Mouse (Mus musculus) myocyte (in vitro differentiated cells): ENCODE data around the gene Esr2. TPM values are rescaled to one million over a fixed set of nuclear protein-coding genes. Genes with fewer than 3 reads are reported as not detected.

ENCODE experiments used
- H3K27me3 ChIP-seq: one replicate; pipeline ENCODE4 v1.6.1; 2011; ENCODE audit not compliant: control insufficient read depth, insufficient read depth, insufficient read length
- H3K36me3 ChIP-seq: one replicate; pipeline ENCODE4 v1.6.1; 2011; ENCODE audit not compliant: control insufficient read depth, insufficient read depth
- H3K4me2 ChIP-seq: one replicate; pipeline ENCODE4 v1.6.1; 2011; ENCODE audit warnings: low read depth, control low read depth
- H3K4me3 ChIP-seq: one replicate; pipeline ENCODE4 v1.5.1; 2011; ENCODE audit warnings: mild to moderate bottlenecking, control low read depth, moderate library complexity
- H3K79me2 ChIP-seq: one replicate; pipeline ENCODE4 v1.6.1; 2011; ENCODE audit not compliant: control insufficient read depth, insufficient read depth
- H3ac ChIP-seq: one replicate; pipeline ENCODE4 v1.6.1; 2011; ENCODE audit not compliant: control insufficient read depth, insufficient read length
- CEBPB ChIP-seq: IDR thresholded peaks from 2 replicates; pipeline ENCODE4 v1.6.1; 2011; ENCODE audit warnings: mild to moderate bottlenecking, moderate library complexity; ENCODE audit not compliant: poor library complexity, insufficient read depth, severe bottlenecking
- E2F4 ChIP-seq: IDR thresholded peaks from one replicate; pipeline ENCODE4 v1.6.1; 2011; ENCODE audit warnings: mild to moderate bottlenecking, control low read depth, moderate library complexity; ENCODE audit not compliant: insufficient read depth
- MAX ChIP-seq: IDR thresholded peaks from one replicate; pipeline ENCODE4 v1.6.1; 2011; ENCODE audit warnings: low read depth, mild to moderate bottlenecking, control low read depth
- MYOD1 ChIP-seq, 3 experiments: IDR thresholded peaks; one replicate each; pipeline ENCODE4 v1.6.1; 2011; ENCODE audit warnings: control low read depth in 2 of 3, low read depth in 2 of 3, mild to moderate bottlenecking in 2 of 3, moderate library complexity in 1 of 3; ENCODE audit not compliant: insufficient read length in 2 of 3, control insufficient read depth in 1 of 3
- MYOG ChIP-seq, 3 experiments: IDR thresholded peaks; one replicate each; pipeline ENCODE4 v1.6.1; 2011; ENCODE audit warnings: control low read depth in 2 of 3, low read depth in 2 of 3, mild to moderate bottlenecking in 2 of 3; ENCODE audit not compliant: insufficient read length in 2 of 3, control insufficient read depth in 1 of 3, insufficient read depth in 1 of 3
- POLR2A ChIP-seq: IDR thresholded peaks from one replicate; pipeline ENCODE4 v1.6.1; 2011; ENCODE audit warnings: low read depth, mild to moderate bottlenecking, control low read depth, moderate library complexity; ENCODE audit not compliant: insufficient read length
- POLR2AphosphoS2 ChIP-seq: IDR thresholded peaks from one replicate; pipeline ENCODE4 v1.6.1; 2011; ENCODE audit warnings: low read depth, control low read depth; ENCODE audit not compliant: insufficient read length
- REST ChIP-seq: IDR thresholded peaks from one replicate; pipeline ENCODE4 v1.6.1; 2011; ENCODE audit warnings: mild to moderate bottlenecking, control low read depth, moderate library complexity; ENCODE audit not compliant: insufficient read depth, insufficient read length
- SRF ChIP-seq: IDR thresholded peaks from one replicate; pipeline ENCODE4 v1.6.1; 2011; ENCODE audit warnings: low read depth; ENCODE audit not compliant: control insufficient read depth, insufficient read length
- TCF12 ChIP-seq: IDR thresholded peaks from one replicate; pipeline ENCODE4 v1.6.1; 2011; ENCODE audit warnings: mild to moderate bottlenecking, control low read depth; ENCODE audit not compliant: poor library complexity, insufficient read depth, severe bottlenecking
- TCF3 ChIP-seq: IDR thresholded peaks from one replicate; pipeline ENCODE4 v1.6.1; 2011; ENCODE audit warnings: low read depth, control low read depth; ENCODE audit not compliant: insufficient read length
- USF1 ChIP-seq: IDR thresholded peaks from one replicate; pipeline ENCODE4 v1.6.1; 2011; ENCODE audit warnings: low read depth, mild to moderate bottlenecking, control low read depth, moderate library complexity
- polyA plus RNA-seq: library from polyadenylated mRNA; unstranded; fragments of >200 nt; fragmentation: generic; extraction: Trizol; gene quantifications from one replicate; pipeline ENCODE4 v1.2.1, GENCODE M21; 2012; ENCODE audit warnings: missing spikeins

Esr2 gene
- polyA plus RNA-seq, 1 experiment = 0.02 TPM

- H3K36me3 ChIP-seq = no peaks in the 10 kb centered on the region
- no peak overlapping the region for H3K4me3 ChIP-seq
- no peaks in the 10 kb centered on the region for H3K27me3 ChIP-seq
- no peak overlapping the region for H3K4me2 ChIP-seq
- H3ac ChIP-seq = no peak overlapping the region
- H3K79me2 ChIP-seq = no peaks in the 10 kb centered on the region
- TF ChIP-seq SRF (no peak), MAX (no peak), MYOD1 (IDR thresholded peaks at IDR 0.05; ENCODE audit: control insufficient read depth in 1 of 3, insufficient read length in 2 of 3, low read depth in 2 of 3) (no peak)
These were observed 7.2 kb upstream of the Esr2 start for GRCm38 (mm10) chr12:76184271-76184670.

DNA sequence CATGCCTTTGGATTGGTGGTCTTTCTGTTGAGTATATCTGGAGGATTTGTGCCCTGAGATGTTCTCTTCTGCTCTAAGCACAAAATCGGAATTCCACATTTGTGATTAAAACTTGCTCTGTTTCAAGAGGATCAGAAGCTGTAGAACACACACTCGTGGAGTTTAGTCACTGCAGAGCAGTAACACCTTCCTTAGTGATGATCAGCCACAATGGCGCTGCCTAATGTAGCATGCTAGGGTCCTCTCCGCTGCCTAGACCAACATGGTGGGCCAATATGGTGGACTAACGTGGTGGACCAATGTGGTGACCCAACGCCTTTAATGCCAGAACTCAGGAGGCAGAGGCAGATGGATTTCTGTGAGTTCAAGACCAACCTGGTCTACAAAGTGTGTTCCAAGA lies 5.8 kb upstream of the Esr2 start:
- Histone ChIP-seq H3K79me2 (no peaks in the 10 kb centered on the region), H3K4me2 (no peak overlapping the region), H3K27me3 (no peaks in the 10 kb centered on the region), H3K36me3 (no peaks in the 10 kb centered on the region), H3ac (no peak overlapping the region), H3K4me3 (no peak overlapping the region)
- TF ChIP-seq MYOD1 (IDR thresholded peaks at IDR 0.05; ENCODE audit: control insufficient read depth in 1 of 3, insufficient read length in 2 of 3, low read depth in 2 of 3) (no peak), CEBPB (no peak), MYOG (IDR thresholded peaks at IDR 0.05; ENCODE audit: control insufficient read depth in 1 of 3, insufficient read depth in 1 of 3, insufficient read length in 2 of 3, low read depth in 2 of 3) (no peak), MAX (no peak), E2F4 (no peak), TCF12 (no peak), TCF3 (no peak), REST (no peak), SRF (no peak), USF1 (no peak), POLR2A (no peak), POLR2AphosphoS2 (no peak)

GRCm38 (mm10) chr12:76181471-76181870 lies 4.4 kb upstream of the Esr2 start:
- Histone ChIP-seq H3ac (no peak overlapping the region), H3K79me2 (no peaks in the 10 kb centered on the region), H3K4me3 (no peak overlapping the region), H3K27me3 (no peaks in the 10 kb centered on the region), H3K4me2 (no peak overlapping the region), H3K36me3 (no peaks in the 10 kb centered on the region)
- no peak for TF ChIP-seq MAX

DNA sequence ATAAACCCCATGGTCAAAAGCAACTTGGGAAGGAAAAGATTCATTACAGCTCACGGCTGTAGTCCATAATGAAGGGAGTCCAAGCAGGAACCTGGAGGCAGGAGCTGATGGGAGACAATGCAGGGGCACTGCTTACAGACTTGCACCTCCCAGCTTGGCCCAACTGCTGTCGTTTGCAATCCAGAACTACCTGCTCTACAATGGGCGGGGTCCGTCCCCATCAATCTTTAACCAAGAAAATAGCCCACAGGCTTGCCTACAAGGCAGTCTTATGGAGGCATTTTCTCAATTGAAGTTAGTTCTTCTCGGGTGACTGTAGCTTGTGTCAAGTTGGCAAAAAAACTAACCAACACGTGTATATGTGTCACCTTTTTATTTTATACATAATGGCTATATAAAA lies 3.4 kb upstream of the Esr2 start:
- Histone ChIP-seq H3ac (no peak overlapping the region), H3K4me3 (no peak overlapping the region), H3K27me3 (no peaks in the 10 kb centered on the region), H3K79me2 (no peaks in the 10 kb centered on the region), H3K4me2 (no peak overlapping the region), H3K36me3 (no peaks in the 10 kb centered on the region)
- no peak for TF ChIP-seq POLR2A
- TF ChIP-seq MYOG (IDR thresholded peaks at IDR 0.05; ENCODE audit: control insufficient read depth in 1 of 3, insufficient read depth in 1 of 3, insufficient read length in 2 of 3, low read depth in 2 of 3) = no peak
- no peak for TF ChIP-seq MYOD1 (IDR thresholded peaks at IDR 0.05; ENCODE audit: control insufficient read depth in 1 of 3, insufficient read length in 2 of 3, low read depth in 2 of 3)
- no peak for TF ChIP-seq SRF
- no peak for TF ChIP-seq USF1
- TF ChIP-seq POLR2AphosphoS2 = no peak

DNA sequence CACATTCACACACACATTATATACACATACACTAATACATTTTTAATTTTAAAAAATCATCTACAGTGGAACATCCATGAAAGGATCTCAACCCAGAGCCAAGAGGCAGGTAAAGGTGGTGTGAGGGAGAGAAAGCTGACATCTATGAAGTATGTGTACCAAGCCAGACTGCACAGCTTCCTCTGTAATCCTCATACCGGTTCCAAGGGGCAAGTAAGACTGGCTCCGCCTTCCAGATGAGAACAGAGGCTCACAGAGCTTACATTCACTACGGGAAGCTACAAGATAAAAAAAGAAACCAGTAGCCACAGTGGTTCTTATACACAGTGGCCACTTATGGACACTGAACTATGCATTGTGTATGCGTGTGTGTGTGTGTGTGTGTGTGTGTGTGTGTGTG lies 2.5 kb upstream of the Esr2 start:
- TF ChIP-seq USF1 (no peak), MAX (no peak)
- H3K79me2 ChIP-seq = no peaks in the 10 kb centered on the region
- H3K4me2 ChIP-seq = no peak overlapping the region
- H3K4me3 ChIP-seq = no peak overlapping the region
- no peaks in the 10 kb centered on the region for H3K36me3 ChIP-seq
- H3K27me3 ChIP-seq = no peaks in the 10 kb centered on the region
- no peak overlapping the region for H3ac ChIP-seq

- Histone ChIP-seq H3K36me3 (no peaks in the 10 kb centered on the region), H3K27me3 (no peaks in the 10 kb centered on the region), H3K79me2 (no peaks in the 10 kb centered on the region), H3ac (no peak overlapping the region), H3K4me2 (no peak overlapping the region), H3K4me3 (no peak overlapping the region)
- TF ChIP-seq REST = no peak
- no peak for TF ChIP-seq MYOD1 (IDR thresholded peaks at IDR 0.05; ENCODE audit: control insufficient read depth in 1 of 3, insufficient read length in 2 of 3, low read depth in 2 of 3)
- TF ChIP-seq USF1 = no peak
- TF ChIP-seq CEBPB = no peak
- no peak for TF ChIP-seq POLR2AphosphoS2
- no peak for TF ChIP-seq SRF
These were observed 2.0 kb upstream of the Esr2 start for GRCm38 (mm10) chr12:76179051-76179450.
